Mouse (Mus musculus): ENCODE results near the gene Sf3b3.

GRCm38 (mm10) chr8:110881741-110882310, 35.2 kb upstream of the Sf3b3 start:
- TF ChIP-seq CTCF (IDR thresholded peaks at IDR 0.05; ENCODE audit: borderline replicate concordance, control insufficient read depth, extremely low read depth, insufficient read depth, low read length, poor library complexity) (no peak), POLR2A (IDR thresholded peaks at IDR 0.05; ENCODE audit: control insufficient read depth, extremely low read depth, insufficient read depth, low read length, poor library complexity) (no peak)
